Mouse (Mus musculus) erythroblast, embryonic 14.5 days (primary cell): ENCODE data around the gene Golm1.

Experiments used
- GATA1 ChIP-seq: IDR thresholded peaks from 2 replicates; pipeline ENCODE4 v1.6.1; 2012; ENCODE audit warnings: low read length, inconsistent platforms, mixed read lengths
- TAL1 ChIP-seq: IDR thresholded peaks from 3 replicates; pipeline ENCODE4 v1.6.1; 2012; ENCODE audit warnings: low read length, inconsistent platforms, mixed read lengths

GRCm38 (mm10) chr13:59699131-59699530, 23.5 kb upstream of the Golm1 start:
- no peak for TF ChIP-seq GATA1
- TF ChIP-seq TAL1: no peak
